Mouse (Mus musculus) embryonic fibroblast, embryonic 13.5 days (primary cell): ENCODE measurements around the gene Batf2. TPM values are rescaled to one million over a fixed set of nuclear protein-coding genes. Genes with fewer than 3 reads are reported as not detected.
"Not testable (repeated sequence)": the region's sequence is repeated elsewhere in the genome, so short reads cannot be mapped to it uniquely, and the experiment has no call there.

Experiments used
- H3K27ac ChIP-seq: 2 replicates; pipeline ENCODE4 v1.5.1; 2012; ENCODE audit warnings: low read length, control low read depth, inconsistent platforms; ENCODE audit not compliant: insufficient read depth
- H3K4me1 ChIP-seq: 2 replicates; pipeline ENCODE4 v1.6.1; 2011; ENCODE audit warnings: low read length; ENCODE audit not compliant: control insufficient read depth, insufficient read depth
- H3K4me3 ChIP-seq: 2 replicates; pipeline ENCODE4 v1.5.1; 2011; ENCODE audit warnings: mild to moderate bottlenecking, control low read depth, low read length; ENCODE audit not compliant: insufficient read depth
- CTCF ChIP-seq: IDR thresholded peaks from 2 replicates; pipeline ENCODE4 v1.5.1; 2011; ENCODE audit warnings: mild to moderate bottlenecking, control low read depth, low read length, moderate library complexity, borderline replicate concordance; ENCODE audit not compliant: insufficient read depth
- POLR2A ChIP-seq: IDR thresholded peaks from 2 replicates; pipeline ENCODE4 v1.6.1; 2011; ENCODE audit warnings: low read depth, mild to moderate bottlenecking, control low read depth, low read length, moderate library complexity
- polyA plus RNA-seq: library from polyadenylated mRNA; stranded (reverse); fragments of >200 nt; gene quantifications from 2 replicates; pipeline ENCODE4 v1.2.4, GENCODE M21; 2011; ENCODE audit warnings: low read depth; ENCODE audit not compliant: missing spikeins, insufficient read length

The Batf2 gene
- polyA plus RNA-seq, 1 experiment, result not detected

GRCm38 (mm10) chr19:6132171-6132827 is 8.5 kb upstream of the Batf2 start:
- H3K27ac ChIP-seq, result no peak overlapping the region
- TF ChIP-seq POLR2A, result no peak
- no peak for TF ChIP-seq CTCF
- H3K4me1 ChIP-seq, result peaks cover 9% of the 10 kb centered on the region
- no peak overlapping the region for H3K4me3 ChIP-seq

- not testable (repeated sequence) for H3K4me3 ChIP-seq, H3K27ac ChIP-seq, H3K4me1 ChIP-seq
Observed at GRCm38 (mm10) chr19:6133197-6133596, 7.6 kb upstream of the Batf2 start.

- peak overlapping the region; percentile 95 for H3K27ac ChIP-seq
- no peak overlapping the region for H3K4me3 ChIP-seq
- no peak for TF ChIP-seq POLR2A
- TF ChIP-seq CTCF, result no peak
- peaks cover 9% of the 10 kb centered on the region for H3K4me1 ChIP-seq
Observed at GRCm38 (mm10) chr19:6136397-6136796, 4.4 kb upstream of the Batf2 start.

GRCm38 (mm10) chr19:6139701-6140100 is 1.1 kb upstream of the Batf2 start:
- Histone ChIP-seq H3K4me1 (peaks cover 9% of the 10 kb centered on the region), H3K27ac (no peak overlapping the region), H3K4me3 (no peak overlapping the region)
- no peak for TF ChIP-seq CTCF
- no peak for TF ChIP-seq POLR2A

GRCm38 (mm10) chr19:6140374-6140677 is 457 bp upstream of the Batf2 start:
- Histone ChIP-seq H3K27ac (peak overlapping the region; percentile 93), H3K4me1 (peaks cover 9% of the 10 kb centered on the region), H3K4me3 (peak overlapping the region; percentile 51)
- TF ChIP-seq CTCF, result no peak
- no peak; the same call in 1 of the 2 replicates for TF ChIP-seq POLR2A

- Histone ChIP-seq H3K27ac (peak within 1 kb of the TSS; percentile 93), H3K4me3 (peak within 1 kb of the TSS; percentile 51), H3K4me1 (peaks cover 2% of the 10 kb centered on the region; the same call in 1 of the 2 replicates)
- TF ChIP-seq POLR2A (peak; percentile 46; the same call in 1 of the 2 replicates), CTCF (peak; percentile 16; the same call in 1 of the 2 replicates)
Observed at GRCm38 (mm10) chr19:6141394-6141749, 589 bp downstream of the Batf2 start, which contains the start of gene Arl2. Gene Arl2, minus strand, starts transcription at chr19:6141548.

- H3K27ac ChIP-seq, result no peak overlapping the region
- TF ChIP-seq CTCF (no peak), POLR2A (no peak)
- no peak overlapping the region for H3K4me3 ChIP-seq
- H3K4me1 ChIP-seq, result no peaks in the 10 kb centered on the region; the same call in 1 of the 2 replicates
Observed at GRCm38 (mm10) chr19:6144842-6145241, 4.1 kb downstream of the Batf2 start.

GRCm38 (mm10) chr19:6155174-6155573 is 14.4 kb downstream of the Batf2 start:
- Histone ChIP-seq H3K4me1 (no peaks in the 10 kb centered on the region), H3K4me3 (no peak overlapping the region), H3K27ac (no peak overlapping the region)
- TF ChIP-seq CTCF (no peak), POLR2A (no peak)

GRCm38 (mm10) chr19:6156372-6156771 is 15.6 kb downstream of the Batf2 start:
- TF ChIP-seq POLR2A, result no peak
- TF ChIP-seq CTCF, result peak; percentile 24; the same call in 1 of the 2 replicates

GRCm38 (mm10) chr19:6157220-6157619 is 16.4 kb downstream of the Batf2 start:
- H3K27ac ChIP-seq, result no peak overlapping the region
- H3K4me1 ChIP-seq, result no peaks in the 10 kb centered on the region
- TF ChIP-seq POLR2A (no peak), CTCF (no peak)

More at GRCm38 (mm10) chr19:6156372-6156771, 15.6 kb downstream of the Batf2 start:
- H3K4me3 ChIP-seq, result no peak overlapping the region
- no peaks in the 10 kb centered on the region for H3K4me1 ChIP-seq
- no peak overlapping the region for H3K27ac ChIP-seq

More at GRCm38 (mm10) chr19:6157220-6157619, 16.4 kb downstream of the Batf2 start:
- H3K4me3 ChIP-seq, result no peak overlapping the region
